Mouse (Mus musculus) heart, embryonic 14.5 days (tissue): ENCODE results near the gene 6030458C11Rik. TPM values are rescaled to one million over a fixed set of nuclear protein-coding genes. Genes with fewer than 3 reads are reported as not detected.

Experiments used
- ATAC-seq: fragments of 200-750 bp; cut with Nextera tagmentation; 2 replicates; pipeline ENCODE4 v1.8.0; 2017; ENCODE audit warnings: low read depth, moderate TSS enrichment; ENCODE audit not compliant: insufficient number of reproducible peaks, insufficient read depth, low FRiP score
- H3K27ac ChIP-seq, 2 experiments: fragments of 200-500 bp in 1 of 2; fragments of 300-500 bp in 1 of 2; sonication (generic) in 1 of 2; replicated peaks in 1 of 2; 2 replicates each; pipeline ENCODE4 v1.5.1; 2012 to 2014; ENCODE audit warnings: low read depth in 2 of 2, low read length in 2 of 2, control low read depth in 1 of 2, mild to moderate bottlenecking in 1 of 2, mixed read lengths in 1 of 2; ENCODE audit not compliant: control insufficient read depth in 1 of 2, insufficient read depth in 1 of 2
- H3K27me3 ChIP-seq: fragments of 300-500 bp; sonication (generic); 2 replicates; pipeline ENCODE4 v1.6.1; 2014; ENCODE audit warnings: mild to moderate bottlenecking, low read length, control low read depth; ENCODE audit not compliant: control insufficient read depth, insufficient read depth
- H3K36me3 ChIP-seq: fragments of 300-500 bp; sonication (generic); 2 replicates; pipeline ENCODE4 v1.6.1; 2014; ENCODE audit warnings: mild to moderate bottlenecking, control low read depth, low read length, mixed read lengths; ENCODE audit not compliant: control insufficient read depth, insufficient read depth
- H3K4me1 ChIP-seq, 2 experiments: fragments of 200-500 bp in 1 of 2; fragments of 300-500 bp in 1 of 2; sonication (generic) in 1 of 2; 2 replicates each; pipeline ENCODE4 v1.6.1; 2012 to 2014; ENCODE audit warnings: low read length in 2 of 2, control low read depth in 1 of 2, mixed read lengths in 1 of 2; ENCODE audit not compliant: control insufficient read depth in 2 of 2, insufficient read depth in 2 of 2
- H3K4me2 ChIP-seq: fragments of 300-500 bp; sonication (generic); 2 replicates; pipeline ENCODE4 v1.6.1; 2014; ENCODE audit warnings: mild to moderate bottlenecking, low read length
- H3K4me3 ChIP-seq, 2 experiments: fragments of 200-500 bp in 1 of 2; fragments of 300-500 bp in 1 of 2; sonication (generic) in 1 of 2; 2 replicates each; pipeline ENCODE4 v1.5.1; 2012 to 2014; ENCODE audit warnings: low read length in 2 of 2, mild to moderate bottlenecking in 2 of 2, control low read depth in 1 of 2, low read depth in 1 of 2, moderate library complexity in 1 of 2; ENCODE audit not compliant: control insufficient read depth in 1 of 2, insufficient read depth in 1 of 2
- H3K9ac ChIP-seq: fragments of 300-500 bp; sonication (generic); 2 replicates; pipeline ENCODE4 v1.6.1; 2014; ENCODE audit warnings: mild to moderate bottlenecking, low read length
- H3K9me3 ChIP-seq: fragments of 300-500 bp; sonication (generic); 2 replicates; pipeline ENCODE4 v1.6.1; 2016; ENCODE audit warnings: low read length, control low read depth; ENCODE audit not compliant: control insufficient read depth
- WGBS: fragments of 180-500 bp; shearing (Covaris S2); extraction: QIAGEN DNeasy Blood & Tissue Kit; methylation state at CpG from one replicate; pipeline ENCODE4 v1.1.7; 2014; 5-methylcytosine and 5-hydroxymethylcytosine counted together
- polyA plus RNA-seq: library from polyadenylated mRNA; unstranded; fragments of >200 nt; fragmentation: Nextera tagmentation; extraction: Ambion mirVana; gene quantifications from 2 replicates; pipeline ENCODE4 v1.2.1, GENCODE M21; 2014

Gene 6030458C11Rik
- polyA plus RNA-seq, 1 experiment from 2014 or later, result 25.0 TPM

DNA sequence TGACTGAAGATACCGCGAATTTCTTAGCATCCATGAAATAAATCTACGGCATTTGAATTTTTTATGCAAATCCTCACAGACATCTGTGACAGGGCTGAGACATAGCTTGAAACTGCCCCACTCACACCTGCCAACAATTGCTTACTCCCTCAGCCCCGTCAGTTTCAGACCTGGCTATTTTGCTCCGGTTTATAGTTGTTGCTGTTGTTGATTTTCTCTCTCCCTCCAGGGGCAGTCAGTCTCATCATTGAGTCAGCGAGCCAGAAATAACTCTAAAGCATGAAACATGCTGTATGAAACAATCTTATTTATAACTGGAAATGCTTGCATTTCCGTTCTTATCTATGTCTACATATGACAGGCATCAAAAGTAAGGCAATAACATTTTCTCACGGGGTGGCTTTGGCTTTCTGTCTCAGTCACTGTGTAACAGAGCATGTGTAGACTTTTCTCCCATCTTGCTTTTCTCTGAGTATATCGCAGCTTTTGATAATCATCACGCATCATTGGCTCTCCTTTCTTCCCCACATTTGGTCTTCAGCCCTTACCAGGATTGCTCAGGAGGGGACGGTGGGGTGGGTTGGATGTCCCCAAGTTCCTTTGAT lies 50.2 kb downstream of the 6030458C11Rik start:
- peaks cover 0 to 3% of the 10 kb centered on the region in 2 experiments; a peak in 3 of 4 replicates for H3K4me1 ChIP-seq
- WGBS, result 60% methylated on average over 11 of the region's 11 CpGs
- 0 out of 4 replicates have a peak overlapping the region, but pooled peaks of 1 of the 2 experiments have one; percentile 33 for H3K27ac ChIP-seq
- no peak overlapping the region for H3K4me2 ChIP-seq
- H3K9me3 ChIP-seq, result 0 out of 2 replicates have a peak, but pooled peaks cover 5% of the 10 kb centered on the region
- H3K9ac ChIP-seq, result no peak overlapping the region
- no peak for ATAC-seq
- H3K36me3 ChIP-seq, result no peaks in the 10 kb centered on the region
- no peaks in the 10 kb centered on the region for H3K27me3 ChIP-seq
- H3K4me3 ChIP-seq, result no peak overlapping the region

GRCm38 (mm10) chr15:12770958-12771357 lies 53.5 kb downstream of the 6030458C11Rik start:
- Histone ChIP-seq H3K36me3 (no peaks in the 10 kb centered on the region), H3K27me3 (no peaks in the 10 kb centered on the region), H3K4me1 (peaks cover 0 to 3% of the 10 kb centered on the region in 2 experiments; a peak in 3 of 4 replicates), H3K4me3 (no peak overlapping the region), H3K4me2 (no peak overlapping the region), H3K9me3 (no peaks in the 10 kb centered on the region), H3K27ac (no peak overlapping the region), H3K9ac (no peak overlapping the region)
- 75% methylated on average over 7 of the region's 7 CpGs for WGBS
- ATAC-seq, result no peak

- Histone ChIP-seq H3K36me3 (no peaks in the 10 kb centered on the region), H3K9me3 (no peaks in the 10 kb centered on the region), H3K4me3 (no peak overlapping the region), H3K4me1 (peaks cover 5 to 6% of the 10 kb centered on the region in 2 experiments; a peak in 3 of 4 replicates), H3K9ac (no peak overlapping the region), H3K27me3 (no peaks in the 10 kb centered on the region), H3K27ac (no peak overlapping the region), H3K4me2 (no peak overlapping the region)
- WGBS, result 40% methylated on average over 4 of the region's 4 CpGs
- ATAC-seq, result no peak
These were observed 57.6 kb downstream of the 6030458C11Rik start for GRCm38 (mm10) chr15:12766848-12767247.

GRCm38 (mm10) chr15:12763147-12763546 lies 61.3 kb downstream of the 6030458C11Rik start:
- 66% methylated on average over 10 of the region's 10 CpGs for WGBS
- ATAC-seq, result no peak

GRCm38 (mm10) chr15:12762258-12762913 lies 62.1 kb downstream of the 6030458C11Rik start:
- no peak for ATAC-seq
- Histone ChIP-seq H3K36me3 (no peaks in the 10 kb centered on the region), H3K4me3 (no peak overlapping the region), H3K9me3 (no peaks in the 10 kb centered on the region), H3K9ac (no peak overlapping the region), H3K4me2 (no peak overlapping the region), H3K27ac (no peak overlapping the region), H3K4me1 (peaks cover 23 to 30% of the 10 kb centered on the region in 2 experiments), H3K27me3 (no peaks in the 10 kb centered on the region)
- WGBS, result 77% methylated on average over 11 of the region's 11 CpGs

More at GRCm38 (mm10) chr15:12763147-12763546, 61.3 kb downstream of the 6030458C11Rik start:
- Histone ChIP-seq H3K4me2 (no peak overlapping the region), H3K27ac (no peak overlapping the region), H3K36me3 (no peaks in the 10 kb centered on the region), H3K4me1 (peaks cover 23 to 26% of the 10 kb centered on the region in 2 experiments), H3K4me3 (no peak overlapping the region), H3K9me3 (no peaks in the 10 kb centered on the region), H3K9ac (no peak overlapping the region), H3K27me3 (no peaks in the 10 kb centered on the region)

DNA sequence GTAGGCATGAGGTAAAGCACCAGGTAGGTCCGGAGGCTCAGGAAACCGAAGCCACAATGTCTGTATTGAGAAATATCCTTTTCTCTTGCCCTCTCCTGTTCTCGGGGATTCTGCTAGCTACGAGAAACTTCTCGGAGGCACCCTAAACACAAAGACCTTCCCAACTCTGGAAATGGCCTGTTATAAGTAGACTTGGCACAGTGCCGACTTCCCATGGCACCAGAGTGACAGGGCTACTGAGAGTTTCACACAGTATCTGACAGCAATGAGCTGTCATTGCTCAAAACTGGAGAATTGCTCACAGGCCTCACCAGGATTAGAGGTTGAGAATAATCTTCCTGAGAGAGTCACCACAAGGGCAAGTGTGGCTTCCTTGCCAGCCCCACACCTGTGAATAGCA lies 63.7 kb downstream of the 6030458C11Rik start:
- H3K4me1 ChIP-seq, result peaks cover 23 to 30% of the 10 kb centered on the region in 2 experiments
- WGBS, result 49% methylated on average over 6 of the region's 6 CpGs
- ATAC-seq, result peak; percentile 28; the same call in 1 of the 2 replicates

DNA sequence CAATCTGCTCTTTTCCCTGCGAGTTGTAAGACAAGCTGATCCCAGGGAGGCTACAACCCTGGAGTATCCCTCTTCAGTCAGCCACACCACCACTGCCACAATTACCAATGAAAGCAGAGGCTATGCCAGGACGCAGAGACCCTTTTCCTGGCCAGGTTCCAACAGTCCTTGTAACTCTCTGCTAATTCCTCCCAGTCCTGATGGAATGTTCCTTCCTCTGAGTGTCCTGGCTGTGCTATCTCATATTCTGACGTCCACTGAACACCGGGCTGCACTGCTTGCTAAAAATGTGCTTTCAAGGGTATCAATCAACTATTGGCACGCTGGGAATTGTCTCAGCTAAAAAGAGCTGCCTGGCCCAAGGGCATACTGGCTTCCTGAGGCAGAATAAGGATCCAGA lies 66.0 kb downstream of the 6030458C11Rik start:
- no peak overlapping the region for H3K4me3 ChIP-seq
- ATAC-seq, result peak; percentile 70
- H3K27ac ChIP-seq, result peak overlapping the region; percentile 83 to 84
- peak overlapping the region; percentile 15; the same call in 1 of the 2 replicates for H3K4me2 ChIP-seq
- peaks cover 25 to 32% of the 10 kb centered on the region in 2 experiments for H3K4me1 ChIP-seq
- H3K9me3 ChIP-seq, result no peaks in the 10 kb centered on the region
- no peaks in the 10 kb centered on the region for H3K27me3 ChIP-seq
- H3K9ac ChIP-seq, result no peak overlapping the region
- H3K36me3 ChIP-seq, result no peaks in the 10 kb centered on the region
- 9% methylated on average over 5 of the region's 5 CpGs for WGBS

More for the DNA sequence above, 63.7 kb downstream of the 6030458C11Rik start:
- H3K4me2 ChIP-seq, result no peak overlapping the region
- 0 out of 2 replicates have a peak overlapping the region, but pooled peaks have one; percentile 34 for H3K9ac ChIP-seq
- H3K4me3 ChIP-seq, result no peak overlapping the region
- H3K27ac ChIP-seq, result peak overlapping the region; percentile 55 to 77
- no peaks in the 10 kb centered on the region for H3K27me3 ChIP-seq
- no peaks in the 10 kb centered on the region for H3K9me3 ChIP-seq
- no peaks in the 10 kb centered on the region for H3K36me3 ChIP-seq
